Mouse (Mus musculus) megakaryocyte progenitor cell, adult 5-6 weeks (primary cell): Measurements from ENCODE around the gene Larp4. TPM values are rescaled to one million over a fixed set of nuclear protein-coding genes. Genes with fewer than 3 reads are reported as not detected.
A peak's percentile ranks its signal among the peaks of the same experiment; 100 is the strongest.

Experiments
- ATAC-seq: replicated peaks from 2 replicates; pipeline ENCODE4 v1.8.0; 2016; ENCODE audit warnings: mild to moderate bottlenecking, moderate TSS enrichment, inconsistent platforms; ENCODE audit not compliant: poor library complexity
- total RNA-seq, 2 experiments: library from RNA; stranded (forward) in 1 of 2; stranded (reverse) in 1 of 2; fragments of 157-497, 149-512 nt in 1 of 2; fragments of 200-1000 nt in 1 of 2; gene quantifications; 2 replicates each; pipeline versions ENCODE4 v1.2.3 to v1.2.4; 2015 to 2017

Gene Larp4
- total RNA-seq, 2 experiments from 2014 or later: 76.3 to 137 TPM

- no peak for ATAC-seq
Measured at GRCm38 (mm10) chr15:100056397-100056908, 86.6 kb downstream of the Larp4 start.

GRCm38 (mm10) chr15:100057698-100058097, 87.8 kb downstream of the Larp4 start:
- no peak for ATAC-seq

GRCm38 (mm10) chr15:100058143-100058542, 88.3 kb downstream of the Larp4 start:
- ATAC-seq: peak; percentile 90

GRCm38 (mm10) chr15:100058912-100059311, 89.0 kb downstream of the Larp4 start:
- no peak for ATAC-seq

GRCm38 (mm10) chr15:100059626-100060311, 89.9 kb downstream of the Larp4 start:
- ATAC-seq: no peak

- ATAC-seq: peak; percentile 30
Measured at GRCm38 (mm10) chr15:100060513-100061140, 90.8 kb downstream of the Larp4 start.

GRCm38 (mm10) chr15:100061377-100061776, 91.5 kb downstream of the Larp4 start:
- no peak for ATAC-seq

- peak; percentile 53; the same call in 1 of the 2 replicates for ATAC-seq
Measured at GRCm38 (mm10) chr15:100063229-100063773, 93.4 kb downstream of the Larp4 start.

Other genes with a start within 250 kb of the Larp4 start
- 72.7 and 83.5 TPM in 2 replicates for gene Cox14, start 244.4 kb upstream of the Larp4 start, total RNA-seq (2015)
- gene Cox14, start 244.4 kb upstream of the Larp4 start, total RNA-seq (2017): 28.6 and 30.8 TPM in 2 replicates
- gene Cers5, start 197.2 kb upstream of the Larp4 start, total RNA-seq (2015): 42.9 and 49.4 TPM in 2 replicates
- 20.6 and 23.0 TPM in 2 replicates for gene Cers5, start 197.2 kb upstream of the Larp4 start, total RNA-seq (2017)
- 4.8 and 5.0 TPM in 2 replicates for gene Lima1, start 94.6 kb upstream of the Larp4 start, total RNA-seq (2015)
- 4.2 and 4.8 TPM in 2 replicates for gene Lima1, start 94.6 kb upstream of the Larp4 start, total RNA-seq (2017)
- gene Fam186a, start 3.0 kb upstream of the Larp4 start, total RNA-seq (2015): not detected in 2 replicates
- not detected in 2 replicates for gene Fam186a, start 3.0 kb upstream of the Larp4 start, total RNA-seq (2017)
- gene Dip2b, start 68.6 kb downstream of the Larp4 start, total RNA-seq (2015): 17.5 and 17.6 TPM in 2 replicates
- gene Dip2b, start 68.6 kb downstream of the Larp4 start, total RNA-seq (2017): 10.2 TPM in 2 replicates